Mouse (Mus musculus): Measurements from ENCODE around the gene Eln. TPM values are rescaled to one million over a fixed set of nuclear protein-coding genes. Genes with fewer than 3 reads are reported as not detected.

The Eln gene
- total RNA-seq, 2 experiments from 2014 or later: 7.1 to 8.2 TPM

GRCm38 (mm10) chr5:134686541-134686940 is 60.6 kb downstream of the Eln start:
- no peak for DNase-seq (ENCODE audit: low spot score in 2 of 2)

GRCm38 (mm10) chr5:134684398-134684797 is 62.7 kb downstream of the Eln start:
- DNase-seq (ENCODE audit: low spot score in 2 of 2): peak; percentile 27 to 37

GRCm38 (mm10) chr5:134683813-134684212 is 63.3 kb downstream of the Eln start:
- DNase-seq (ENCODE audit: low spot score in 2 of 2): no peak

- no peak for DNase-seq (ENCODE audit: low spot score in 2 of 2)
These were observed 66.9 kb downstream of the Eln start for GRCm38 (mm10) chr5:134680238-134680637.

- DNase-seq (ENCODE audit: low spot score in 2 of 2): no peak
These were observed 68.1 kb downstream of the Eln start for GRCm38 (mm10) chr5:134678827-134679546.

GRCm38 (mm10) chr5:134678031-134678430 is 69.1 kb downstream of the Eln start:
- no peak for DNase-seq (ENCODE audit: low spot score in 2 of 2)

- no peak for DNase-seq (ENCODE audit: low spot score in 2 of 2)
These were observed 69.6 kb downstream of the Eln start for GRCm38 (mm10) chr5:134677491-134677890.

GRCm38 (mm10) chr5:134675956-134676759 is 71.0 kb downstream of the Eln start:
- DNase-seq (ENCODE audit: low spot score in 2 of 2): peak; percentile 20 to 62

- DNase-seq (ENCODE audit: low spot score in 2 of 2): no peak
These were observed 72.1 kb downstream of the Eln start for GRCm38 (mm10) chr5:134674977-134675376.

- DNase-seq (ENCODE audit: low spot score in 2 of 2): no peak
These were observed 74.5 kb downstream of the Eln start for GRCm38 (mm10) chr5:134672611-134673010.

GRCm38 (mm10) chr5:134672198-134672516 is 75.0 kb downstream of the Eln start:
- DNase-seq (ENCODE audit: low spot score in 2 of 2): no peak

GRCm38 (mm10) chr5:134671335-134672197 is 75.6 kb downstream of the Eln start:
- DNase-seq (ENCODE audit: low spot score in 2 of 2): no peak

- no peak for DNase-seq (ENCODE audit: low spot score in 2 of 2)
These were observed 78.0 kb downstream of the Eln start for GRCm38 (mm10) chr5:134669001-134669708.

- DNase-seq (ENCODE audit: low spot score in 2 of 2): peak in 1 of 2 experiments; percentile 34
These were observed 78.6 kb downstream of the Eln start for GRCm38 (mm10) chr5:134668495-134668894.

GRCm38 (mm10) chr5:134656708-134657107 is 90.4 kb downstream of the Eln start:
- DNase-seq (ENCODE audit: low spot score in 2 of 2): no peak

Other genes with a start within 250 kb of the Eln start
- gene Clip2, start 194.9 kb downstream of the Eln start, total RNA-seq (2021): 100 to 1,000 TPM; 106 to 107 TPM
- gene Syna, start 187.2 kb downstream of the Eln start, total RNA-seq (2021): 1 to 10 TPM; 3.8 to 4.3 TPM
- 10 to 100 TPM; 49.3 to 57.6 TPM for gene Rfc2, start 166.0 kb downstream of the Eln start, total RNA-seq (2021)
- 1 to 10 TPM; 1.8 to 3.9 TPM for gene Lat2, start 132.3 kb downstream of the Eln start, total RNA-seq (2021)
- gene Eif4h, start 107.8 kb downstream of the Eln start, total RNA-seq (2021): 100 to 1,000 TPM; 295 to 322 TPM
- 10 to 100 TPM; 39.9 to 44.8 TPM for gene Limk1, start 58.7 kb downstream of the Eln start, total RNA-seq (2021)
- not detected for gene Tmem270, start 159.4 kb upstream of the Eln start, total RNA-seq (2021)
- not detected for gene Cldn13, start 168.2 kb upstream of the Eln start, total RNA-seq (2021)
- gene Mettl27, start 185.0 kb upstream of the Eln start, total RNA-seq (2021): 1 to 10 TPM; 7.5 to 8.6 TPM
- gene Cldn4, start 199.6 kb upstream of the Eln start, total RNA-seq (2021): not detected
- 1 to 10 TPM in 1 of 2 experiments, under 1 TPM in 1; 0.43 to 1.6 TPM for gene Cldn3, start 238.9 kb upstream of the Eln start, total RNA-seq (2021)

All from layer of hippocampus, adult 18-20 months (tissue).